Mouse (Mus musculus) myocyte (in vitro differentiated cells): ENCODE data around the gene Oaf.

ENCODE experiments used
- MAX ChIP-seq: IDR thresholded peaks from one replicate; pipeline ENCODE4 v1.6.1; 2011; ENCODE audit warnings: low read depth, mild to moderate bottlenecking, control low read depth
- POLR2A ChIP-seq: IDR thresholded peaks from one replicate; pipeline ENCODE4 v1.6.1; 2011; ENCODE audit warnings: low read depth, mild to moderate bottlenecking, control low read depth, moderate library complexity; ENCODE audit not compliant: insufficient read length
- USF1 ChIP-seq: IDR thresholded peaks from one replicate; pipeline ENCODE4 v1.6.1; 2011; ENCODE audit warnings: low read depth, mild to moderate bottlenecking, control low read depth, moderate library complexity

- TF ChIP-seq POLR2A = no peak
- no peak for TF ChIP-seq USF1
- no peak for TF ChIP-seq MAX
Measured at GRCm38 (mm10) chr9:43191561-43191960, 48.1 kb downstream of the Oaf start.
